Mouse (Mus musculus) cerebellum, adult 9-11 months (tissue): ENCODE data around the gene Helb.
A peak's percentile ranks its signal among the peaks of the same experiment; 100 is the strongest.
"Not testable (repeated sequence)": the region's sequence is repeated elsewhere in the genome, so short reads cannot be mapped to it uniquely, and the experiment has no call there.

Experiments
- DNase-seq: peaks from one replicate; pipeline ENCODE4 v3.0.0; 2022

Gene Helb

GRCm38 (mm10) chr10:120112507-120113396 is at the start of gene Helb:
Helb (minus strand) TSS chr10:120112987.
- peak; percentile 95 for DNase-seq

DNA sequence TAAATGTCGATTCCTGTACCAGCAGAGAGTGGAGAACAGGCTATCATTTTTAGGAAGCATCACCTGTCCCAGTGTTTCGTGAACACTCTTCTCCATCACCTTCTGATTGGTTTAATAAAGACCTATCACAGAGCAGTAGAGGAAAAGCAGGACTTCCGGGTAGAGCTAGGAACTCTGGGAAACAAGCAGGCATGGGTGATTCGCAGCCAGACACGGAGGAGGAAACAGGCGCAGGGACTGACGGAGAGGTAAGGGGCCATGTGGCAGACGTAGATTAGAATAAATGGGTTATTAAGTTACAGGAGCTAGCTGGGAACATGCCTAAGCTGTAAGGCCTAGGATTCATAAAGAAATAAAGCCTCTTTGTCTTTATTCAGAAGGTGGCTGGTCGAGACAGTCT is 47.7 kb upstream of the Helb start:
- DNase-seq, result no peak

DNA sequence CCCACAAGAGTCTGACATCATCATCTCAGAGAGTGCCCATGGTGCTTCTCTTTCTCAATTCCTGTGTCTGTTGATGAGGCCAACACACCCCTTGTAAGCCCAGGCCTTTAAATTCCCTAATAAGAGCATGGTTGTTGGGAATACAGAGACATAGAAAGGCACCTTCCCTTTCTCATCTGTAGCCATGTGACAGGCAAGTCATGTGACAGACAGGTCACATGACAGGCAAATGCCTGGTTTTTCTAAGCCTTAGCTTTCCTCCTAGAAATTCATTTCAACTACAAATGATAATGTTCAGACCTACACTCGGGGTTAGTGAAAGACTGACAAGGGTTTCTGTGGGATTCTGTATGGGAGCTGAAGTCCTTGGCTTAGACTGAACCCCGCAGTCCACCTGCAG is 41.1 kb upstream of the Helb start:
- DNase-seq, result no peak

GRCm38 (mm10) chr10:120151672-120152071 is 38.9 kb upstream of the Helb start:
- no peak for DNase-seq

GRCm38 (mm10) chr10:120140916-120141516 is 28.2 kb upstream of the Helb start:
- no peak for DNase-seq

DNA sequence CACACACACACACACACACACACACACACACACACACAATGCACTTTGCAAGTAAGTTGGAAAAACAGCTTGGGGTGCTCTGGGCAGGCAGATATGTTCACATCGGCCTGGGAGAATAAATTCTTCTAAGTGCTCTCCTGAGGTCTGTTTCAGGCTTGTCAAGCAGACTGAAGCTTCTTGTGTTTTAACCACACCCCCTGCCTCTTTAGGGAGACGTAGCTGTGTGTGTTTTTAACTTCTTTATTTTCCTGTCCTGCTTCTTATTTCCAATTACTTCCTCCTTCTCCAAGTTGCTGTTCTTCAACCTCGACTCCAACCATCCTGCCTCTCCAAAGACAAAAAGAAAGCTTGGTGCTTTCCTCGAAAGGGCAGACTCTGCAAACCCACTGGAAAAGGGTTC is 27.4 kb upstream of the Helb start:
- DNase-seq, result no peak

DNA sequence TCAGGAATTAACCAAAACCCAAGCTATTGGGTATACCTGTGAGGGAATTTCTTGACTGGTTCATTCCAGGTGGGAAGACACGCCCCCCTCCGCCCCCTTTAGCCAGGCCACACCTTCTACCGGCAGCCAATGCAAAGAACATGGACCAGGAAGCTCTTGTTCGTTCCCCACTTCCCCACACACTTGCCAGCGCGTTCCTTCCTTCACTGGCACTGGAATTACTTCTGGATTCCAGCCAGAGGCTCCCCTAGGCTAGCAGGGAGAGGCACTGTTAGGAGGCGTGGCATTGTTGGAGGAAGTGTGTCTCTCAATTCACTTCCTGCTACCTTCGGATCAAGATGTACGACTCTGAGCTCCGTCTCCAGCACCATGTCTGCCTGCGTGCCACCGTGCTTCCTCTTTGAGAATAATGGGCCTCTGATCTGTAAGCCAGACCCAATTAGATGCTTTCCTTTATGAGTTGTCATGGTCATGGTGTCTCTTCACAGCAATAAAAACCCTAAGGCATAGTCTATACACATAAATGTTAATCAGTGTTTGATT is 23.3 kb upstream of the Helb start:
- no peak for DNase-seq

DNA sequence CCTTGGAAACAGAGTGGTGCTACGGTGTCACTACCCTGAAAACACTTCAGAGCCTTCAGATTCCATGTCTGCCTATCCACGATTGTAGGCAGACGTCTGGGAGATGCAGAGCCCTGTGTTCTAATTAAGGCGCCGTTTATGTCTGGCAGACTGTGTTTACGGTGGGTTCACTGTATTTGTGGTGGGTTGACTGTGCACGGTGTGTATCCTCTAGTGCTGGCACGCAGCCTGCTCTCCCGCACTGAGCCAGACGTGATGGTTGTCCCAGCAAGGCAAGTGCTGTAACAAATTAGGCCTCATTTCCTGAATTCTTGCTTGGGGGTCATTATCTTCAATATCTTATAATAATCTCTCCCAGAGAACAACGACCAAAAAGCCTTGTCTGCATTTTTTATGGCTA is 20.9 kb upstream of the Helb start:
- no peak for DNase-seq

GRCm38 (mm10) chr10:120130621-120131020 is 17.8 kb upstream of the Helb start:
- no peak for DNase-seq

GRCm38 (mm10) chr10:120128601-120129277 is 16.0 kb upstream of the Helb start:
- no peak for DNase-seq

DNA sequence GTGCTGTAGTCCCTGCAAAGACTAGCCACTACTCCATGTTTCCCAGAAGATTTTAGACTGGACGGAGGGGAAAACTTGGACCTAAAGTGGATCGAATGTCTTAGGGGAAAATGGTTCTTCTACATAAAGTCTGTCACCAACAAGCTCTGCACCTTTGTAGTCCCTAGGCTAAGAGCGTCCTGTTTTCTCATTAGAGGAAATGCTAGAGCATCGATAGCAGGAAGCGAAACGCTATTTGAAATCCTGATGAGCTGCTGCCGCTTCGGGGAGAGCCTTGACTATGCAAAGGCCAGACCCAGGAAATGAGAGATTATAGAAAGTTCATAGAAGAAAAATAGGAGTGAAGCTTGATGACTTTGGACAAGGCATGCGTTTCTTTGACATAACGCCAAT is 12.7 kb upstream of the Helb start:
- no peak for DNase-seq

DNA sequence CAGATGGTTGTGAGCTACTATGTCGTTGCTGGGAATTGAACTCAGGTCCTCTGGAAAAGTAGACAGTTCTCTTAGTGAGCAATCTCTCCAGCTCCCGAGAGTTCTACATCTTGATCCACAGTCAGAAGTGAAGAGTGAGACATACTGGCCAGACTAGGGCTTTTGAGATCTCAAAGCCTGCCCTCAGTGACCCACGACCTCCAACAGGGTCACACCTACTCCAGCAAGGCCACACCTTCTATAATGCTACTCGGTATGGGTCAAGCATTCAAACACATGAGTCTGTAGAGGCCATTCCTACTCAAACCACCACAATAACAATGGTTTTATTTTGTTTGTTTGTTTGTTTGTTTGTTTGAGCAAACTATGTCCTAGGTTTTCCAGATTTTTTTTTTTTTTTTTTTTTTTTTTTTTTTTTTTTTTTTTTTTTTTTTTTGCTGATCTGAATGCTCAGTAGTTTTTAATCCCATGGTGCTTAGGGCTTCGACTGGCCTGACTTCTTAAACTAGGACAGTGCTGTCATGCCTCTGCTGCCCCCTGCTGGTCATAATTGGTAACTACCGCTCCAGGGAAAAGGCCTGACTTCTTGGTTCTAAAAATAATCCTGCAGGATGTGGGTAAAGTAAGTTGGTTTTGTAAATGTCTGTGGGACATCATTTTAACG is 12.1 kb upstream of the Helb start:
- peak; percentile 60 for DNase-seq

DNA sequence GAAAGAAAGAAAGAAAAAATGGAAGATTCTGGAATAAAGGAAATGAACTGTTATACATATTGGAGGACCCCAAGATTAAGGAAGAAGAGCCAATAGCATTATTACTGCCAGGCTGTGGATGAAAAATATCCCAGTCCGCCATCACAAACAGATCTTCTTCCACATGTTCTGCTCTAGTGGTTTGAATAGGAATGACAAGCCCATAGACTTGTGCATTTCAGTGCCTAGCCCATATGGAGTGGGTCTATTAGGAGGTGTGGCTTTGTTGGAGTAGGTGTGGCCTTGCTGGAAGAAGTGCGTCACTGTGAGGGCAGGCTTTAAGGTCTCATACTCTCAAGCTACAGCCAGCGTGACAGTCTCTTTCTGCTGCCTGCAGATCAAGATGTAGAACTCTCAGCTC is 10.9 kb upstream of the Helb start:
- no peak for DNase-seq

- no peak for DNase-seq
Measured at GRCm38 (mm10) chr10:120115249-120115648, 2.5 kb upstream of the Helb start.

DNA sequence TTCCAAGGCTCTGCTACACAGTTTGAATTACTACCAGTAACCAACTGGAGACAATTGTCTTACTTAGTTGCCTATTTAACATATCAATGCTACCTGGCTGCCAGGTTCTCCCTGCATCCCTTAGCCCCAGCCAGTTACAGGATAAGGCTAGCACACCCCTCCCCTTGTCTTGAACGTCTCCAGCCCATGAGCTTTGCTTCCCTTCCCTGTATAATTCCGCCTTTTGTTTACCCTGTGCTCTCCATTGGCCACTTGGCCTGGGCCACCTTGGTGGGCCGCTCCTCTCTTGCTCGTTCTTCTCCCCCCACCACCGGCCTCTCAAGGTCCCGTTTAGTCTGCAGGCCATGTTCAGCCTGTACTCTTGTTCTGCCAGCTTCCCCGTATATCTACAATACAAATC is 1.7 kb upstream of the Helb start:
- no peak for DNase-seq

DNA sequence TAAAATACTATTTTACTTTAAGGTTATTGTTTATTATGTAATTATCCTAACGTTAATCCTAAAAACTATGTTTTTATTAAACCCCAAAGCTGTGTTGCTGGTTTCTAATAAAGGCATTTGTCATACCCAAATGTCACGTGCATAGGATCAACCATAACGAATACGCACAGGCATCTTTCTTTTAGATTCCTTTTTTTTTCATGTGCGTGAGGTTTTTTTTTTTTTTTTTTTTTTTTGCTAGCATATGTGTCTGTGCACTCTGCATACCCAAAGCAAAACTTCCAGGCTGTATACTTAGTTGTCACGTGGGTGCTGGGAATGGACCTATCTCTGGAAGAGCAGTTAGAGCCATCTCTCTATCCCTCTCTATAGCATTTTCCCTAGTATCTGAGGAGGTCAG is 1.2 kb upstream of the Helb start:
- no peak for DNase-seq

DNA sequence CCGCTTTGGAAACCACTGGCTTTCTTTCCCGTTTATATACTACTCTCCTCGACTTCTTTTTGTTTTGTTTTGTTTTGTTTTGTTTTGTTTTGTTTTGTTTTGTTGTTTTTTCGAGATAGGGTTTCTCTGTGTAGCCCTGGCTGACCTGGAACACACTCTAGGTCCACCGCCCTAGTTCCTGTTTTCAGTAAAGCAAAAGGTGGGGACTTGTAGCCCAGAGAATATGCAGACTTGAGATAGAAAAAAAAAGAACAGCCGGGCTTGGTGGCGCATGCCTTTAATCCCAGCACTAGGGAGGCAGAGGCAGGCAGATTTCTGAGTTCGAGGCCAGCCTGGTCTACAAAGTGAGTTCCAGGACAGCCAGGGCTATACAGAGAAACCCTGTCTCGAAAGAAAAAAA is 695 bp upstream of the Helb start:
- DNase-seq, result not testable (repeated sequence)

DNA sequence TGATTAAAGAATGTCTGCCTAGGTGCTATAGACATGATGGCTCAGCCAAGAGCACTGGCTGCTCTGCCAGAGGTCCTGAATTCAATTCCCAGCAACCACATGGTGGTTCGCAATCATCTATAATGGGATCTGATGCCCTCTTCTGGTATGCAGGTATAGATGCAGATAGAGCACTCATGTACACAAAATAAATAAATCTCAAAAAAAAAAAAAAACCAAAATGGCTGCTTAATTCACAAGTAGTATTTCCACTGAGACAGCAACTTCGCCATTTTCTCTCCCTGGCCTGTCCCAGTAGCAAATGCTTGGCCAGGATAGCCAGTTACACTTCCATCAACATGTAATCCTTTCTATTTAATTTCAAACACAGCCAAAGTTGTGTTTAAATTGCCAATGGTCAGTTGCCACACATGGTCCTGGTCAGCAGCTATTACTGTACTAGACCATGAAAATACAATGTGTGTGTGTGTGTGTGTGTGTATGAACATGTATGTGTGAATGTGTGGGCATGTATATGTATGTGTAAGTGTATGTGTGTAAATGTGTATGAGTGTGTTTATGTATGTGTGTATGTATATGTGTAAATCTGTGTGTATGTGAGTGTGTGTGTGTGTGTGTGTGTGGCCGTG is 982 bp downstream of the Helb start:
- no peak for DNase-seq

DNA sequence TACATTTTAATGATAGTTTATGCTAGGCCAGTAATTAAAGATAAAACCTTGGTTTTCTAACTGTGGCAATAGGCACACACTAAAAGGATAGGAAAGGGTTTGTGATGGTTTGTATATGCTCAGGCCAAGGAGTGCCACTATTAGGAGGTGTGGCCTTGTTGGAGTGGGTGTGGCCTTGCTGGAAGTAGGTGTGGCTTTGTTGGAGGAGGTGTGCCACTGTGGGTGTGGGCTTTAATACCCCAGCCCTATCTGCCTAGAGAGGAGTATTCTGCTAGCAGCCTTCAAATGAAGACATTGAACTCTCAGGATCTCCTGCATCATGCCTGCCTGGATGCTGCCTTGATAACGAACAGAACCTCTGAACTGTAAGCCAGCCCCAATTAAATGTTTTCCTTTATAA is 12.0 kb downstream of the Helb start:
- no peak for DNase-seq

GRCm38 (mm10) chr10:120097564-120097963 is 15.2 kb downstream of the Helb start:
- DNase-seq, result no peak

GRCm38 (mm10) chr10:120095716-120096115 is 17.1 kb downstream of the Helb start:
- DNase-seq, result no peak

- no peak for DNase-seq
Measured at GRCm38 (mm10) chr10:120095136-120095535, 17.7 kb downstream of the Helb start.

GRCm38 (mm10) chr10:120092548-120092947 is 20.2 kb downstream of the Helb start:
- DNase-seq, result no peak
